Mouse (Mus musculus) brain, embryonic 14.5 days (tissue): ENCODE measurements at regions not wholly inside any gene's neighbourhood (a gene's known extent, or its start where the extent isn't known, plus 50 kb on each side); places are given as distances from the start of the nearest gene placed in this dataset.

Experiments
- CTCF ChIP-seq: fragments of 200-500 bp; IDR thresholded peaks from 2 replicates; pipeline ENCODE4 v1.5.1; 2012; ENCODE audit warnings: inconsistent platforms, mild to moderate bottlenecking, moderate library complexity, borderline replicate concordance; ENCODE audit not compliant: insufficient read depth, insufficient read length; ENCODE audit errors: extremely low read depth
- POLR2A ChIP-seq: fragments of 200-500 bp; IDR thresholded peaks from 2 replicates; pipeline ENCODE4 v1.6.1; 2012; ENCODE audit warnings: mild to moderate bottlenecking, inconsistent platforms, borderline replicate concordance; ENCODE audit not compliant: poor library complexity, insufficient read depth, insufficient read length, severe bottlenecking; ENCODE audit errors: extremely low read depth

- TF ChIP-seq POLR2A: no peak
- TF ChIP-seq CTCF: no peak
Measured at GRCm38 (mm10) chr11:117038282-117039106, 76.5 kb upstream of the Sec14l1 start.
